Mouse (Mus musculus) urinary bladder, adult 18-20 months (tissue): ENCODE results near the gene Lifr.

ENCODE experiments used
- DNase-seq, 2 experiments: peaks; one replicate each; pipeline ENCODE4 v3.0.0; 2022; ENCODE audit warnings: low spot score in 2 of 2, mixed read lengths in 2 of 2

Lifr gene

DNA sequence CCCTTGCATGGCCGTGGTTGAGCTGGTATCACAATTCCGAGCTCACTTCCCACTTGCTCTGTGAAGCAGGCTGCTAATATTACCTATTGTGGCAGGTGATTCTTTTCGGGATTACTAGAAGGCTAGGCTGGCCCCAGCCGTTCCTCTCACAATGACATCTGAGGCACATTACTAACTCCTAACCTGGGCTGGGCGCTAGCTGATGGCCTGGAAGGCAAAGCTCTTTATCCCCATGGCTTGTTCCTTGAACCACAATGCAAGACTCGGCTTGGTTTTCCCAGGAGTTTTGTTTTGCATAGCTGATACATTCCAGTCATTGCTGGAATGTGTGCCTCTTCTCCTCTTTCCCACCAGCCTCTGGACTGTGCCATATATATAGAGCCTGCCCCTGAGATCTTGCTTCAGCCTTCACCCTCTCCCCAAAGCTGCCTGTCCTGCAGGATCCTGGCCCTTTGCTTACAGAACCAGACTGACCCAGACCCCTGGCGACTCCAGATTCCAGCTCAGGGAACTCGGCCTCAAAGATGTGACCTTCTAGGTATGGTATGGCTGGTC is at the start of gene Lifr:
Gene Lifr (plus strand): TSS at position 404 of the 555 bp plus-strand sequence.
- no peak for DNase-seq

GRCm38 (mm10) chr15:7044081-7044749 is 46.2 kb upstream of the Lifr start:
- no peak for DNase-seq

- no peak for DNase-seq
Observed at GRCm38 (mm10) chr15:7045056-7045455, 45.4 kb upstream of the Lifr start.

- DNase-seq: no peak
Observed at GRCm38 (mm10) chr15:7047931-7048330, 42.5 kb upstream of the Lifr start.

DNA sequence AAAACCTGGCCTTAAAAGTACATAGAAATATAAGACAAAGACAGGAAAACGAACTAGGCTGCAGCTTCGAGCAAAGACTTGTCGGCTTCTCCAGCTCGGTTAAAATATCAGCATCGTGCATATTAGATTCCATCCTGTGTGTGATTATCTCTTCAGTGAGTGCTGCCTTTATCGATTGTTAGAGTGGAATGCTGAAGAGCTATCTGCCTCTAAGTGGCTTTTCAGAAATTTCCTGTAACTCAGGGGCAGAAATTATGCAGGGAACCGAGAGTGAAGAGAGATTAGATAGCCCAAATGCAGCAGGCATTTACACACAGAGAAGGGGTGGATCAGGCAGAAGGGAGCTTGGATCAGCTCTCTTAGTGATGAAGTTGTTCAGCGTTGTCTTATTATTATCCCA is 41.5 kb upstream of the Lifr start:
- no peak for DNase-seq

DNA sequence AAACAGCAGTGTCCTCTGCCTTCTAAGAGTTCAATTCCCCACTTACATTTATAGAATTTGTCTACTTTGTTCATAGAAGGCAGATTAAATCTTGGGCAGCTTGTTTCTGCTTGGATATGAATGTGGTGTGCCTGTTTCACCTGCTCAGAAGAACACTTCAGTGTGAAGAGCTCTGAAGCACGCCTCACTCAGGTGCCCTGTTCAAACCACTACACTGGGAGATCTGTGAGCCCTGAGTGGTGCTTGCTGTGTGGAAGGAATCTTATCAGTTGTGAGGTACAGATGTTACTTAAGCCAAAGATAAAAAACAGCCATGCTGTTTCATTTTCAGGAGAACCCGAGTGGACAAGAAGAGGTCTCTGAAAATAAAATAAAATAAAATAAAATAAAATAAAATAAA is 38.7 kb upstream of the Lifr start:
- no peak for DNase-seq

GRCm38 (mm10) chr15:7052117-7052516 is 38.3 kb upstream of the Lifr start:
- no peak for DNase-seq

GRCm38 (mm10) chr15:7056851-7057250 is 33.6 kb upstream of the Lifr start:
- DNase-seq: no peak

- no peak for DNase-seq
Observed at GRCm38 (mm10) chr15:7060522-7060921, 29.9 kb upstream of the Lifr start.

DNA sequence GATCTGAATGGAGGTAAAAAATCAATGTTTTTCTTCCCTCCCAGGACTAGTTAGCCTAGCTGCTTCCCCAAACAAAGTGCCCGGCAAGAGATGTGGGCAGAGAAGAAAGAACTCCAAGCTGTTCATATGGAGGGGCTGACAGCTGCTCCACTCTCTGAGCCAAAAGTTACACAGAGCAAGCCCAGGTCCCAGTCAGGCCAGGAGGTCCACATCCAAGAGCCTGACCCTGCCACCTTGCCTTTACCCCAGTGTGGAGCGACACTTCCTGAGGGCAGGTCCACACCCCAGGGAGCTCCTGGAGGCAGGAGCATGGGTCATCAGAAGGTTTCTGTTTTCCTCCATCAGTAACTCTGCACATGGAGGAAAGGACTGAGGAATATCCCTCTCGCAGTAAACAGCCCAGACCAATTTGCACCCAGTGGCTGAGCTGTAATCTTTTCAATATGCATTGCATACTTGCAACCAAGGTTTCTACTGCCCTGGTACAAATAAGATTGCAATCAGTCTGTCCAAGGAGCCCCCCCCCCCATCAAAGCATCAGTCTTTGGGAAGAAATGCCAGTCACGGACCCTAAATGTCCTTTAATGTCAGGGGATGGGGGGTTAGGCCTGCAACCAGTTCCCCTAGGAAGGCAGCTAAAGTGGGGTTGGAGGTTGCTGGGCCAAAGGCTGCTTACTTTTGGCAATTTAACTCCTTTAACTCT is 28.3 kb upstream of the Lifr start:
- no peak for DNase-seq

GRCm38 (mm10) chr15:7062698-7063009 is 27.8 kb upstream of the Lifr start:
- DNase-seq: no peak

- DNase-seq: no peak
Observed at GRCm38 (mm10) chr15:7063521-7064240, 26.7 kb upstream of the Lifr start.

- DNase-seq: no peak
Observed at GRCm38 (mm10) chr15:7064992-7065523, 25.4 kb upstream of the Lifr start.

- no peak for DNase-seq
Observed at GRCm38 (mm10) chr15:7065624-7066023, 24.8 kb upstream of the Lifr start.

- no peak for DNase-seq
Observed at GRCm38 (mm10) chr15:7066752-7067151, 23.7 kb upstream of the Lifr start.

DNA sequence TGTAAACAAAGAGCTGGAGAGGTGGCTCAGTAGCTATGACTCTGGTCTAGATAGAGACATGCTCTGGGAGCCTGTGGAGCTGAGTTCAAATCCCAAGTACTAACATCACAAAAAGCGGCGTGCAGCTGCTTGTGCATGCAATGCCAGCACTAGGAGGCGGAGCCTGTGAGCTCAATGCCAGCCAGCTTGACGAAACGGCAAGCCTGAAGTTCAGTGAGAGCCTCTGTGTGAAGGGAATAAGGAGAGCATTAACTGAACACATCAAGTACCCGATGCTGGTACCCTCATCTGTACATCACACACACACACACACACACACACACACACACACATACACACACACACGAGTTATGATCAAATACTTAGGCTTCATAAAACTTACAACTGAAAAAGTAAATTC is 21.0 kb upstream of the Lifr start:
- DNase-seq: no peak

GRCm38 (mm10) chr15:7070199-7070794 is 20.1 kb upstream of the Lifr start:
- no peak for DNase-seq

DNA sequence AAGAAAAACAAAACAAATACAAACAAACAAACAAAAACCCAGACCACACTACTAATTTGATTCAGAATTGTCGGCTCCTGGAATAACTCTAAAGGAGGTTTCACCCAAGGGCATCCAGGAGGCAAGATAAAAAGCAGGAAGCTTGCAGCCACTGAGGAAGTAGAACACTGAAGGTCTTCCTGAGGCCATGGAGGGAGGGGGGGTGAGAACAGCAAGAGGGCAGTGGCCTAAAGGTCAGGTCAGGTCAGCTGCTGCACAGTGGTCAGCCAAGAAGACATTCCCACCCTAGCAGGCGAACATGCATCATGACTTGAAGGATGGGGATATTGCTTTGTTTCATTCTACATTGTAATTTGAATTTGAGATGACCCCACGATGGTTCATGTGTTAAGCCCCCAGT is 17.1 kb upstream of the Lifr start:
- no peak for DNase-seq

DNA sequence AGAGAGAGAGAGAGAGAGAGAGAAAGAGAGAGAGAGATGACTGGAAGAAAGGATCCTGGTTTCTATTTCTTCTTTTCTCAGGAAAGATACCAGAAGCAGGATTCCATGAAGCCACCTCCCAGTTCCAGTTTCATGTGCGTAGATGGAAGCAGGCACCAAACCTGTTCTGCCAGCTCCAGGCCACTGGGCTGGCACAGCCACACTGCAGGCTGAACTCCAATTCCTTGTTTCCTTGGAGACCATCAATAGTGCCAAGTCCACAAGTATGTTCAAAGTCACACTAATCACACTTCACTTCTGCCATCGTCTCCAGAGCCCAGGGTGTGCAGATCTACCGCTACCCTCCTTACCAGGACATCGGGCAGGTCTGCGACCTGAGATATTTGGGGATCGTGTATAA is 15.2 kb upstream of the Lifr start:
- no peak for DNase-seq

GRCm38 (mm10) chr15:7078356-7078755 is 12.1 kb upstream of the Lifr start:
- no peak for DNase-seq

DNA sequence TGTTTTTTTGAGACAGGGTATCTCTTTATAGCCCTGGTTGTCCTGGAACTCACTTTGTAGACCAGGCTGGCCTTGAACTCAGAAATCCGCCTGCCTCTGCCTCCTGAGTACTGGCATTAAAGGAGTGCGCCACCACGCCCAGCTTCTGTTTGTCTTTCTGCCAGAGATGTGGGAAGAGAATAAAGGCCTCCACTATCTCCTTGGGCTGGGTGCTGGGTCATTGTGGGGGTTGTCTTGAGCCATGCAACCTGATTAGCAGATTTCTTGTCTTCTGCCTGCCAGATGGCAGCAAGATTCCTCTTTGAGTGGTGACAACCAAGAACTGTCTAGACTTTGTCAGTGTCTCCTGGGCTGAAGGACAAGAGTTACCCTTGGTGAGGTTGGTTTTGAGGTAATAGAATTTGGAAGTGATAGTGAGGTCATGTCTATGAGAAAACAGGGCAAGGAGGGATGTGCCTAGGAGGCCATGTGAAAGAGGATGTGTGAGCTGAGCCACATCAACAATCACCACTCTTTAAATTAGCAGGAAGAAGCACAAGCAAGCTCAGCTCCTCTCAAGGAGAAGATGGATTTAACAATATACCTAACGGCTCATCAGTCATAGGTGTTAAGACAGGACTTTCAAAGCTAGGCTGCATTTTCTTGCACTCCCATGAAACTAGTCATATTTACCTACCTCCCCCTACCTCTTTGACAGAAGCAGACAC is 10.6 kb upstream of the Lifr start:
- no peak for DNase-seq
